Mouse (Mus musculus) ES-E14 (cell line): Measurements from ENCODE around the gene E130309D02Rik. TPM values are rescaled to one million over a fixed set of nuclear protein-coding genes. Genes with fewer than 3 reads are reported as not detected.

Experiments
- DNase-seq: peaks from one replicate; pipeline ENCODE4 v3.0.0-alpha.2; 2013; ENCODE audit warnings: low read depth, low spot score
- H3K27ac ChIP-seq: 2 replicates; pipeline ENCODE4 v1.5.1; 2012; ENCODE audit warnings: low read depth, mild to moderate bottlenecking, low read length, moderate library complexity, mixed read lengths; ENCODE audit not compliant: poor library complexity, insufficient read depth, severe bottlenecking
- H3K36me3 ChIP-seq: 2 replicates; pipeline ENCODE4 v1.6.1; 2012; ENCODE audit warnings: mild to moderate bottlenecking, low read length, moderate library complexity, mixed read lengths; ENCODE audit not compliant: control insufficient read depth, poor library complexity, insufficient read depth, severe bottlenecking
- H3K4me1 ChIP-seq, 2 experiments: fragments of 150-350 bp in 1 of 2; sonication (generic) in 1 of 2; 2 replicates each; pipeline ENCODE4 v1.6.1; 2012; ENCODE audit warnings: low read length in 2 of 2, mild to moderate bottlenecking in 1 of 2, mixed read lengths in 1 of 2; ENCODE audit not compliant: control insufficient read depth in 2 of 2, insufficient read depth in 2 of 2, poor library complexity in 1 of 2
- H3K4me3 ChIP-seq, 2 experiments: fragments of 150-350 bp in 1 of 2; sonication (generic) in 1 of 2; 2 replicates each; pipeline ENCODE4 v1.5.1; 2012; ENCODE audit warnings: low read length in 2 of 2, low read depth in 1 of 2, mild to moderate bottlenecking in 1 of 2, mixed read lengths in 1 of 2; ENCODE audit not compliant: insufficient read depth in 1 of 2, poor library complexity in 1 of 2, severe bottlenecking in 1 of 2
- H3K9ac ChIP-seq: 2 replicates; pipeline ENCODE4 v1.6.1; 2012; ENCODE audit warnings: low read depth, mild to moderate bottlenecking, low read length, mixed read lengths; ENCODE audit not compliant: poor library complexity, insufficient read depth, severe bottlenecking
- H3K9me3 ChIP-seq: fragments of 150-350 bp; sonication (generic); 2 replicates; pipeline ENCODE4 v1.6.1; 2012; ENCODE audit warnings: low read depth, mild to moderate bottlenecking, low read length; ENCODE audit not compliant: control insufficient read depth, insufficient read depth
- CHD2 ChIP-seq: IDR thresholded peaks from 2 replicates; pipeline ENCODE4 v1.6.1; 2014; ENCODE audit warnings: mild to moderate bottlenecking, low read depth, low read length, inconsistent platforms
- HCFC1 ChIP-seq: IDR thresholded peaks from 2 replicates; pipeline ENCODE4 v1.6.1; 2012; ENCODE audit warnings: low read length, inconsistent platforms, borderline replicate concordance; ENCODE audit not compliant: insufficient read depth
- MAFK ChIP-seq: IDR thresholded peaks from 2 replicates; pipeline ENCODE4 v1.6.1; 2014; ENCODE audit warnings: mild to moderate bottlenecking, low read depth, low read length, inconsistent platforms; ENCODE audit not compliant: insufficient read depth
- ZC3H11A ChIP-seq: IDR thresholded peaks from 2 replicates; pipeline ENCODE4 v1.6.1; 2012; ENCODE audit warnings: low read depth, mild to moderate bottlenecking, inconsistent platforms, low read length, borderline replicate concordance
- ZNF384 ChIP-seq: IDR thresholded peaks from 2 replicates; pipeline ENCODE4 v1.6.1; 2012; ENCODE audit warnings: low read depth, low read length, inconsistent platforms
- in situ Hi-C, 2 experiments: fragments of 600-800 bp; cut with MboI; formaldehyde crosslinking; loops; one replicate each; pipeline ENCODE4 v1.15.1; 2025; ENCODE audit warnings: low sequenced_read_pairs in 2 of 2, inconsistent platforms in 1 of 2; ENCODE audit not compliant: unreplicated experiment in 2 of 2
- total RNA-seq: library from RNA; depleted of rRNA; stranded (reverse); fragments of 300-350 nt; gene quantifications from 2 replicates; pipeline ENCODE4 v1.2.3, GENCODE M21; 2012

E130309D02Rik gene
- total RNA-seq, 1 experiment: 17.9 TPM

- Histone ChIP-seq H3K36me3 (no peaks in the 10 kb centered on the region), H3K4me3 (no peak overlapping the region), H3K9ac (no peak overlapping the region), H3K4me1 (peaks cover 0 to 6% of the 10 kb centered on the region in 2 experiments; a peak in 1 of 4 replicates), H3K9me3 (no peaks in the 10 kb centered on the region), H3K27ac (no peak overlapping the region)
- TF ChIP-seq CHD2 (no peak), MAFK (no peak), ZC3H11A (no peak), ZNF384 (no peak), HCFC1 (no peak)
- in situ Hi-C loops: no loop called here
- DNase-seq: no peak
Observed at GRCm38 (mm10) chr5:143264689-143265088, 50.5 kb downstream of the E130309D02Rik start.

GRCm38 (mm10) chr5:143261636-143262035 is 53.5 kb downstream of the E130309D02Rik start:
- H3K27ac ChIP-seq: no peak overlapping the region
- TF ChIP-seq ZNF384 (no peak), HCFC1 (no peak), CHD2 (no peak), ZC3H11A (no peak), MAFK (no peak)
- H3K9me3 ChIP-seq: no peaks in the 10 kb centered on the region
- H3K4me1 ChIP-seq: no peaks in the 10 kb centered on the region
- in situ Hi-C loops: no loop called here
- no peak overlapping the region for H3K9ac ChIP-seq
- H3K4me3 ChIP-seq: no peak overlapping the region
- no peak for DNase-seq
- no peaks in the 10 kb centered on the region for H3K36me3 ChIP-seq

GRCm38 (mm10) chr5:143255802-143256201 is 59.4 kb downstream of the E130309D02Rik start:
- no peaks in the 10 kb centered on the region for H3K4me1 ChIP-seq

GRCm38 (mm10) chr5:143255131-143255519 is 60.0 kb downstream of the E130309D02Rik start:
- DNase-seq: no peak

More at GRCm38 (mm10) chr5:143255802-143256201, 59.4 kb downstream of the E130309D02Rik start:
- no peak for TF ChIP-seq HCFC1
- TF ChIP-seq MAFK: no peak
- TF ChIP-seq CHD2: no peak
- TF ChIP-seq ZNF384: no peak
- no peak for TF ChIP-seq ZC3H11A
- Histone ChIP-seq H3K27ac (no peak overlapping the region), H3K9me3 (no peaks in the 10 kb centered on the region), H3K4me3 (no peak overlapping the region), H3K36me3 (no peaks in the 10 kb centered on the region), H3K9ac (no peak overlapping the region)
- no peak for DNase-seq
- in situ Hi-C loops: no loop called here

More at GRCm38 (mm10) chr5:143255131-143255519, 60.0 kb downstream of the E130309D02Rik start:
- Histone ChIP-seq H3K9me3 (no peaks in the 10 kb centered on the region), H3K4me1 (no peaks in the 10 kb centered on the region), H3K36me3 (no peaks in the 10 kb centered on the region), H3K9ac (peak overlapping the region; percentile 29; the same call in 1 of the 2 replicates), H3K4me3 (peak overlapping the region; percentile 61 to 63; a peak in 3 of 4 replicates), H3K27ac (no peak overlapping the region)
- in situ Hi-C loops: no loop called here
- no peak for TF ChIP-seq CHD2
- no peak for TF ChIP-seq MAFK
- no peak for TF ChIP-seq ZNF384
- no peak for TF ChIP-seq HCFC1
- TF ChIP-seq ZC3H11A: no peak
